Mouse (Mus musculus) cerebellum, adult 11 months (tissue): ENCODE data around the gene Tdrd9.
A peak's percentile ranks its signal among the peaks of the same experiment; 100 is the strongest.

Experiments used
- DNase-seq: peaks from one replicate; pipeline ENCODE4 v3.0.0; 2022

Tdrd9 gene

GRCm38 (mm10) chr12:112111323-112111722 is 140.0 kb downstream of the Tdrd9 start:
- no peak for DNase-seq

- no peak for DNase-seq
These were observed 140.9 kb downstream of the Tdrd9 start for GRCm38 (mm10) chr12:112112235-112112634.

- DNase-seq = no peak
These were observed 141.5 kb downstream of the Tdrd9 start for GRCm38 (mm10) chr12:112112686-112113396.

- DNase-seq = peak; percentile 67
These were observed 142.4 kb downstream of the Tdrd9 start for GRCm38 (mm10) chr12:112113710-112114109.

- no peak for DNase-seq
These were observed 145.6 kb downstream of the Tdrd9 start for GRCm38 (mm10) chr12:112117006-112117405.

GRCm38 (mm10) chr12:112117649-112118048 is 146.3 kb downstream of the Tdrd9 start:
- no peak for DNase-seq
